Mouse (Mus musculus): Measurements from ENCODE around the gene Pramel6. TPM values are rescaled to one million over a fixed set of nuclear protein-coding genes. Genes with fewer than 3 reads are reported as not detected.

Gene Pramel6
- polyA plus RNA-seq, 1 experiment from 2014 or later: not detected

DNA sequence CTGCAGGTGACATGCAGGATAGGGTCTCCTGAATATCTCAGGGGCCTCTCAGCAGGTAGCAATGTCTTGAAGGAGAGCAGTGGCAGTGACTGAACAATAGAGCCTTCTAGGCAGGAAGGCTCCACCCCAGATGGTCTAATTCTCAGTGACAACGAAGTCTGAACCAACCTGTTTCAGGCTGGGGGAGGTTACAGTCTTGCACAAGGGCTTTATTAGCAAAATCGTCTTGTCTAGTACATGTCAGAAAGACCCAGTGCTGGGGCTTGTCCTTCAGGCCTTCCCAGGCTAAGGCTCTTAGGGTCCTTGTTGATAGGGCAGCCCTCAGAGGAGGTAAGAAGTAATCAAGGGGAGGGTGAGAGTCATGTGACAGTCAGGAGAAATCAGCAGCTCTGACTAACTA is 28.5 kb downstream of the Pramel6 start:
- Histone ChIP-seq H3K36me3 (no peaks in the 10 kb centered on the region), H3K27me3 (no peaks in the 10 kb centered on the region), H3K4me3 (no peak overlapping the region), H3K4me2 (replicated peaks) (no peak overlapping the region), H3K4me1 (no peaks in the 10 kb centered on the region), H3K9me3 (no peaks in the 10 kb centered on the region), H3K27ac (no peak overlapping the region), H3K9ac (no peak overlapping the region)
- ATAC-seq (ENCODE audit: insufficient number of reproducible peaks, insufficient read depth, low FRiP score, low TSS enrichment): no peak
- WGBS: 68% methylated on average over 2 of the region's 2 CpGs

GRCm38 (mm10) chr2:87545442-87545841 is 39.1 kb downstream of the Pramel6 start, which contains the start of gene Olfr1128:
Gene Olfr1128, minus strand, starts transcription at chr2:87545542.
- H3K9ac ChIP-seq: no peak within 1 kb of the TSS

More at GRCm38 (mm10) chr2:87545442-87545841, 39.1 kb downstream of the Pramel6 start, which contains the start of gene Olfr1128:
- ATAC-seq (ENCODE audit: insufficient number of reproducible peaks, insufficient read depth, low FRiP score, low TSS enrichment): no peak
- 94% methylated on average over 1 of the region's 1 CpGs for WGBS
- Histone ChIP-seq H3K27me3 (no peaks in the 10 kb centered on the region), H3K4me3 (no peak within 1 kb of the TSS), H3K4me2 (replicated peaks) (no peak within 1 kb of the TSS), H3K27ac (no peak within 1 kb of the TSS), H3K4me1 (no peaks in the 10 kb centered on the region), H3K36me3 (no peaks in the 10 kb centered on the region), H3K9me3 (no peaks in the 10 kb centered on the region)

Other genes with a start within 250 kb of the Pramel6 start
- gene Olfr1116, start 239.0 kb upstream of the Pramel6 start, polyA plus RNA-seq (2016; fragmentation: Nextera tagmentation; extraction: Ambion mirVana): not detected in 2 replicates
- not detected in 2 replicates for gene Olfr1118, start 199.0 kb upstream of the Pramel6 start, polyA plus RNA-seq (2016; fragmentation: Nextera tagmentation; extraction: Ambion mirVana)
- gene Olfr1120, start 151.8 kb upstream of the Pramel6 start, polyA plus RNA-seq (2016; fragmentation: Nextera tagmentation; extraction: Ambion mirVana): not detected in 2 replicates
- not detected in 2 replicates for gene Olfr1121, start 136.7 kb upstream of the Pramel6 start, polyA plus RNA-seq (2016; fragmentation: Nextera tagmentation; extraction: Ambion mirVana)
- not detected in 2 replicates for gene Olfr1122, start 120.7 kb upstream of the Pramel6 start, polyA plus RNA-seq (2016; fragmentation: Nextera tagmentation; extraction: Ambion mirVana)
- not detected in 2 replicates for gene Olfr1123, start 89.9 kb upstream of the Pramel6 start, polyA plus RNA-seq (2016; fragmentation: Nextera tagmentation; extraction: Ambion mirVana)
- gene Olfr1124, start 76.3 kb upstream of the Pramel6 start, polyA plus RNA-seq (2016; fragmentation: Nextera tagmentation; extraction: Ambion mirVana): 0.09 and 0.11 TPM in 2 replicates
- gene Olfr1126, start 52.6 kb upstream of the Pramel6 start, polyA plus RNA-seq (2016; fragmentation: Nextera tagmentation; extraction: Ambion mirVana): not detected in 2 replicates
- gene Pramel7, start 9.5 kb upstream of the Pramel6 start, polyA plus RNA-seq (2016; fragmentation: Nextera tagmentation; extraction: Ambion mirVana): not detected in 2 replicates
- gene Olfr153, start 25.2 kb downstream of the Pramel6 start, polyA plus RNA-seq (2016; fragmentation: Nextera tagmentation; extraction: Ambion mirVana): not detected in 2 replicates
- gene Olfr1128, start 39.0 kb downstream of the Pramel6 start, polyA plus RNA-seq (2016; fragmentation: Nextera tagmentation; extraction: Ambion mirVana): not detected in 2 replicates
- not detected in 2 replicates for gene Olfr1129, start 67.3 kb downstream of the Pramel6 start, polyA plus RNA-seq (2016; fragmentation: Nextera tagmentation; extraction: Ambion mirVana)
- not detected in 2 replicates for gene Olfr1130, start 99.6 kb downstream of the Pramel6 start, polyA plus RNA-seq (2016; fragmentation: Nextera tagmentation; extraction: Ambion mirVana)
- not detected in 2 replicates for gene Olfr1131, start 120.5 kb downstream of the Pramel6 start, polyA plus RNA-seq (2016; fragmentation: Nextera tagmentation; extraction: Ambion mirVana)
- gene Olfr1132, start 131.0 kb downstream of the Pramel6 start, polyA plus RNA-seq (2016; fragmentation: Nextera tagmentation; extraction: Ambion mirVana): not detected in 2 replicates
- gene Olfr1133, start 140.8 kb downstream of the Pramel6 start, polyA plus RNA-seq (2016; fragmentation: Nextera tagmentation; extraction: Ambion mirVana): not detected in 2 replicates
- not detected in 2 replicates for gene Olfr1134, start 151.9 kb downstream of the Pramel6 start, polyA plus RNA-seq (2016; fragmentation: Nextera tagmentation; extraction: Ambion mirVana)
- not detected in 2 replicates for gene Olfr1135, start 167.1 kb downstream of the Pramel6 start, polyA plus RNA-seq (2016; fragmentation: Nextera tagmentation; extraction: Ambion mirVana)
- not detected in 2 replicates for gene Olfr1136, start 187.4 kb downstream of the Pramel6 start, polyA plus RNA-seq (2016; fragmentation: Nextera tagmentation; extraction: Ambion mirVana)
- gene Olfr1137, start 206.6 kb downstream of the Pramel6 start, polyA plus RNA-seq (2016; fragmentation: Nextera tagmentation; extraction: Ambion mirVana): not detected in 2 replicates
- gene Olfr1138, start 233.4 kb downstream of the Pramel6 start, polyA plus RNA-seq (2016; fragmentation: Nextera tagmentation; extraction: Ambion mirVana): not detected in 2 replicates
- not detected in 2 replicates for gene Olfr1140, start 237.2 kb downstream of the Pramel6 start, polyA plus RNA-seq (2016; fragmentation: Nextera tagmentation; extraction: Ambion mirVana)
- gene Olfr1141, start 247.4 kb downstream of the Pramel6 start, polyA plus RNA-seq (2016; fragmentation: Nextera tagmentation; extraction: Ambion mirVana): not detected in 2 replicates

Data from embryonic facial prominence, embryonic 12.5 days (tissue).